Mouse (Mus musculus): ENCODE results near the gene Cald1.

DNA sequence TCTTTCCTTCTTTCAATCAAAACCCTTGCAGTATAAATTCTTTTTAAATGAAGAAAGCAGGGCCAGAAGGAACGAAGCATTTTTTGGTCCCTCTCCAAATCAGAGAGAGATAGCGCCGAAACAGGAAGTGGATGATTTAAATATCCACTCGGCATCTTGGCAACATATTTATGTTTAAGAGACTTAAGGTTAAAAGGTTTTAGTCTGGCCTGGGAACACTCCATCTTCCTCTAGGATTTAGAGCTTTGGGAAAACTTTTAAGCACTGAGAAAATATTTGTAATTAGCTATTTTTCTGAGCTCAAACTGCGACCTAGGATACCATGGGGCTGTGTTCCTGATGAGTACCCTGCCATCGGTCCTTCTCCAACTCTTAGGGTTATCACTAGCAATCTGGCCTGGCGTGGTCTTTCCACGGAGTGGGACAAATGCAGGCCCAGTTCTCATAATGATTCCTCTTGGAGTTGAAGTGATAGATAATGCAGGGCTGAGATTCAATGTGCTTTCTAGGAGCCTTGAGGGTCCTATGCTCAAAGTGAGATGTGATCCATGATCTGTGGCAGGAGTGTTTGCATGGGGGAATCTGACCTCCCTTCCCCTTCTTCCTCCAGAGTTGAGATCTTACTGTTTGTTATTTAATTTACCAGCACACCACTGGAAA lies 28.4 kb downstream of the Cald1 start:
- TF ChIP-seq GATA1 (IDR thresholded peaks at IDR 0.05; ENCODE audit: low read length) (no peak), TAL1 (IDR thresholded peaks at IDR 0.05; ENCODE audit: low read length) (no peak)

All from erythroblast, embryonic 14.5 days (primary cell).